Mouse (Mus musculus) lung, postnatal 10 days (tissue): ENCODE measurements around the gene Olfr339.
"Not testable (repeated sequence)": the region's sequence is repeated elsewhere in the genome, so short reads cannot be mapped to it uniquely, and the experiment has no call there.

Experiments
- DNase-seq: peaks from one replicate; pipeline ENCODE4 v3.0.0; 2021

Gene Olfr339

DNA sequence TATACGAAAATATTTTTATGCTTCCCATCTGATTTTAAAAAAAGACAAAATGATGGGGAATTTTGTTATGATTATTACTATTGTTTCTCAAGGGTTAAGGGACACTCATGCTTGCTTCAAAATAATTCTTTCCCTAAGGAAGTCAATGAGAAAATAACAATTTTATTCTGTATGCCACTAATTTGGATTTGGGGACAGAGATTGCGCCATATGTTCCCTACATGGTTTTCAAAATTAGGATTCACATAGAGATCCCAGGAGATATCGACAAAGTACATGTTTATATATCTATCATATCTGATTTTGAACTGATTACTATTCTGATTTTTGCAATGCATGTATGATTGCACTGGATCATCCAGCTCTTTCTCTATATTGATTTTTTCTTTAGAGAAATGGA, at the start of gene Olfr339:
Gene Olfr339 (plus strand): TSS at position 301 of the 400 bp plus-strand sequence.
- no peak for DNase-seq

DNA sequence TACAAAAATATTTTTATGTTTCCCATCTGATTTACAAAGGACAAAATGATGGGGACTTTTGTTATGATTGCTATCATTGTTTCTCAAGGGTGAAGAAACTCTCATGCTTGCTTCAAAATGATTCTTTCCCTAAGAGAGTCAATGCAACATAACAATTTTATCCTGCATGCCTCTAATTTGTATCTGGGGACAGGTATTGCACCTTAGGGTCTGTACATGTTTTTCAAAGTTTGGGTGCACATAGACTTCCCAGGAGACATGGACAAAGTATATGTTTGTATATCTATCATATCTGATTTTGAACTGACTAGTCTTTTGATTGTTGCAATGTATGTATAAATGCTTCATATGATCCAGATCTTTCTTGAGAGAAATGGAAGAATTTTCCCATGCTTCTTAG, 45.5 kb upstream of the Olfr339 start, which contains the start of gene Olfr338:
Gene Olfr338 (plus strand): TSS at position 301 of the 400 bp plus-strand sequence.
- DNase-seq: no peak

DNA sequence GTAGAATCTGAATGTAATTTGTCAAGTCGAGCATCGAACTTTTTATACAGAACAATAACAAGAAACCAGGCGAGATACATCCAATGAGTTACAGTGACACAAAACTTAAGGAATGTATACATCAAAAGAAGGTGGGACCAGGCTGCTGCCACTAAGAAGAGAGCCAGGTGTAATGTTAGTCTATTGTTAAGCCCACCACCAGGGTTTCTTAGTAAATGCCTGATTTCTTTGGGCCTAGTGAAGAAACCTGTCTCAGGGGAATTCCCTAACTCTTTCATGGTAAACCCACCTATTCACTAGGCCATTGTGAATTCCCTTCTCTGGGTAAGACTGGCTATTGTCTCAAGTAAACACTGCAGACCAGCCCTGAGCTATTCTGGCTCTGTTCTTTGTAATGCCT, 3.6 kb upstream of the Olfr339 start:
- DNase-seq: not testable (repeated sequence)

DNA sequence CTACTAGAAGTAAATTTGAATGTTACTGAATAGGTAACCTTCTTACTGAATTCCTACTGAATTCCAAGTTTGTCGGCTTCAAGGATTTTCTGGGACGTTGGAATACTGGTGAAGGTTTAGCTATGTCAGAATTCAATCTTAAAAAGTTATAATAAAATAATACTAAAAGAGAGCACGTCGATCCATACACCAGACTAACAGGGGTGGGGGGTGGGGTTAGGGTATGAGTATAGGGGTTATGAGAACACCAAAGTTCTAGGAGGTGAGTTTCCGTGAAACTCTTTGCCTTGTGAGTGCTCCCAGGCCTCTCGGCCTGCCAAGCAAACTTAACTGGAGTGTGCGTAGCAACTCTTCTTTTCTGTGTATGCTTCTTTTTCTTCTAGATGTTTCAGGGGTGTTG, 3.2 kb upstream of the Olfr339 start:
- not testable (repeated sequence) for DNase-seq

DNA sequence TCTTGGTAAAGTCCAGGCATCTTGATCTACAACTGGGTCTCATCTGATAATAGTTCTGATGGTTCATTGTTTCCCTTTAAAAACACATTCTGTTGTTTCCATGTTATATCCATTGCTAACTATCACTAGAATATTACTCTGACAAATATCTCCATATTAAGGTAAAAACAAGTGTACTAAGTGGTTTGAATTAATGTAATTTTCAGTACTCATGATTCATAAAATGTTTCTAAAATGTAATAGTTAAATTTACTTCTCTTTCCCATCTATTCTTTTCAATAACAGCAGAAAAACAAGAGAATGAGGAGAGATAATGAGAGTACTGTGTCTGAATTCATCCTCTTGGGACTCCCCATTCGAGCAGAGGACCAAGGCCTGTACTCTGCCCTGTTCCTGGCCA, 33.5 kb downstream of the Olfr339 start, which contains the start of gene Olfr340:
Gene Olfr340 (plus strand): TSS at position 301 of the 400 bp plus-strand sequence.
- no peak for DNase-seq

DNA sequence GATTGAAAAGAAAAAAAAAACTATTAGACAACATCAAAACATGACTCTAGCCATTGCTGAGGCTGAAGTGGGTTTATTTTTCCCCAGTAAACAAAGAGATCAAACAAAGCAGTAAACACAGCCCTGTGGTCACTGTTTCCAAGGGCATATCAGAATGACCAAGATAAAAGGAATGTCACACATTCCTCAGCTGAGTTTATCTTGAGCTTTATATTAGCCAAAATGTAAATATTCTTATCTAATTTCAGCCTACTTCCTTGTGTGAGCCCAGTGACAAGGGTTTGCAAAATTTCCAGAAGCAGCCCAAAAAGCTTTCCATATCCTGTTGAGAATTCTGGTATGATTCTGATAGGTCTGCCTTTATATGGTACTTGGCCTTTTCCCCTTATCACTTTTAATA, 54.9 kb downstream of the Olfr339 start:
- DNase-seq: no peak
